Comparison of ENCODE assay signal across 12 mouse cellular contexts in the genomic region with DNA sequence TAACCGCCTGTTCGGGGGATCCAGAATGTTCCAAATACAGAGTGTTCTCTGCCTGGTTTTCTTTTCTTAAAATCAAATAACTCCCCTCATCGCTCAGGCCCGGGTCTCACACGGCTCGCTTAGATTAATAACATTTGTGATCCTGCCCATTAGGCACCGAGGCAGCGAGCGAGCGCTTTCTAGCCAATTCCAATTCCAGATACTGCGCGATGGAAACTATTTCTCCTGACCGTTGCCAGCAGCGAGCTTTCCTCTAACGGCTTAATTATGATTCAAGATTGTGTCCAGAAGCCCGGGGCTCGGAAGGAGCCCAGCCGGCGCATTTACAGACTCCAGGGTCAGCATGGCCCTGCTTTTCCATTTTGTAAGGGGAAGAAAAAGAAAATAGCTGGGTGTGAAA.
A peak's percentile ranks its signal among the peaks of the same experiment; 100 is the strongest.
DNase-seq lines count a peak whose midpoint lies in the region; ATAC-seq lines count a peak whose summit lies in the region.
"Had no signal": no experiment of that assay in that cellular context is flagged by ENCODE, and none has a peak within 500 bp of the region (broad histone marks: within the 10 kb centered on the region; RNA-seq: fewer than 3 reads in every experiment).

No protein-coding gene starts in this region.

- H3K9me3 ChIP-seq in midbrain, embryonic 12.5 days = no peaks in the 10 kb centered on the region
- H3K9me3 ChIP-seq in midbrain, embryonic 13.5 days = peaks cover 6% of the 10 kb centered on the region; the same call in 1 of the 2 replicates
- H3K9me3 ChIP-seq in stomach, embryonic 14.5 days (ENCODE audit: control insufficient read depth, low read depth, low read length) = 0 out of 2 replicates have a peak, but pooled peaks cover 7% of the 10 kb centered on the region
- H3K9me3 ChIP-seq: intestine, embryonic 15.5 days had no signal

- H3K27me3 ChIP-seq in midbrain, embryonic 12.5 days = no peaks in the 10 kb centered on the region; the same call in none of the 2 replicates
- no peaks in the 10 kb centered on the region for H3K27me3 ChIP-seq in midbrain, embryonic 13.5 days
- H3K27me3 ChIP-seq in stomach, embryonic 14.5 days (ENCODE audit: control insufficient read depth, insufficient read depth, low read length) = no peaks in the 10 kb centered on the region
- H3K27me3 ChIP-seq: intestine, embryonic 15.5 days had no signal

- no peak overlapping the region for H3K4me2 ChIP-seq in midbrain, embryonic 12.5 days (replicated peaks)
- no peak overlapping the region for H3K4me2 ChIP-seq in midbrain, embryonic 13.5 days (replicated peaks)
- H3K4me2 ChIP-seq in stomach, embryonic 14.5 days (replicated peaks; ENCODE audit: low read depth, low read length) = no peak overlapping the region
- H3K4me2 ChIP-seq: heart, embryonic 12.5 days; intestine, embryonic 15.5 days had no signal

- peak; percentile 50 to 62 for DNase-seq in cerebellum, postnatal 14 days
- no peak for DNase-seq in cerebellum, adult 9-11 months
- DNase-seq in kidney, postnatal 14 days = peak; percentile 31
- no peak for DNase-seq in urinary bladder, postnatal 10 days (ENCODE audit: low spot score)
- DNase-seq: cerebellum, adult 18-20 months had no signal

- H3K36me3 ChIP-seq in midbrain, embryonic 12.5 days = no peaks in the 10 kb centered on the region
- H3K36me3 ChIP-seq in midbrain, embryonic 13.5 days = no peaks in the 10 kb centered on the region
- no peaks in the 10 kb centered on the region for H3K36me3 ChIP-seq in stomach, embryonic 14.5 days (ENCODE audit: control insufficient read depth, insufficient read depth, low read length)
- H3K36me3 ChIP-seq: heart, embryonic 12.5 days; intestine, embryonic 15.5 days had no signal

- no peaks in the 10 kb centered on the region for H3K4me1 ChIP-seq in midbrain, embryonic 12.5 days
- H3K4me1 ChIP-seq in midbrain, embryonic 13.5 days (replicated peaks) = 0 out of 2 replicates have a peak, but pooled peaks cover 9% of the 10 kb centered on the region
- 0 out of 2 replicates have a peak, but pooled peaks cover 2% of the 10 kb centered on the region for H3K4me1 ChIP-seq in stomach, embryonic 14.5 days (ENCODE audit: control insufficient read depth, insufficient read depth, low read length)

- H3K4me3 ChIP-seq in midbrain, embryonic 12.5 days = no peak overlapping the region
- no peak overlapping the region for H3K4me3 ChIP-seq in midbrain, embryonic 13.5 days (replicated peaks)
- no peak overlapping the region for H3K4me3 ChIP-seq in stomach, embryonic 14.5 days (ENCODE audit: low read depth, low read length)
- H3K4me3 ChIP-seq: heart, embryonic 12.5 days; intestine, embryonic 15.5 days had no signal

- no peak for ATAC-seq in midbrain, embryonic 12.5 days (ENCODE audit: low FRiP score, low read depth)
- no peak for ATAC-seq in midbrain, embryonic 13.5 days
- no peak for ATAC-seq in stomach, embryonic 14.5 days (ENCODE audit: insufficient number of reproducible peaks, insufficient read depth, low FRiP score, low read depth)
- ATAC-seq in frontal cortex, adult (ENCODE audit: low TSS enrichment) = no peak
- ATAC-seq: forebrain, embryonic 16.5 days; intestine, embryonic 15.5 days had no signal

- H3K9ac ChIP-seq in midbrain, embryonic 12.5 days (replicated peaks) = no peak overlapping the region
- H3K9ac ChIP-seq in midbrain, embryonic 13.5 days (replicated peaks) = no peak overlapping the region
- no peak overlapping the region for H3K9ac ChIP-seq in stomach, embryonic 14.5 days (replicated peaks; ENCODE audit: low read depth, low read length)
- H3K9ac ChIP-seq: heart, embryonic 12.5 days; intestine, embryonic 15.5 days had no signal

- H3K27ac ChIP-seq in midbrain, embryonic 12.5 days (replicated peaks) = peak overlapping the region; percentile 39; the same call in 1 of the 2 replicates
- H3K27ac ChIP-seq in midbrain, embryonic 13.5 days = no peak overlapping the region; the same call in 1 of the 2 replicates
- 0 out of 2 replicates have a peak overlapping the region, but pooled peaks have one; percentile 27 for H3K27ac ChIP-seq in stomach, embryonic 14.5 days (ENCODE audit: low read length)
- H3K27ac ChIP-seq: intestine, embryonic 15.5 days had no signal

- WGBS in midbrain, embryonic 12.5 days = 71% methylated on average over 19 of the region's 19 CpGs
- WGBS in midbrain, embryonic 13.5 days = 59% methylated on average over 19 of the region's 19 CpGs
- 54% methylated on average over 19 of the region's 19 CpGs for WGBS in stomach, embryonic 14.5 days

Comparison
In these comparisons a context has a peak if more than half of its experiments do, and no peak if none do; other contexts are left out.
1. DNase-seq: peak in cerebellum, postnatal 14 days (2 of 2) and kidney, postnatal 14 days (single experiment); none in cerebellum, adult 9-11 months (single experiment) and urinary bladder, postnatal 10 days (single experiment).